Mouse (Mus musculus): ENCODE data around the gene Gfap.

Gene Gfap

DNA sequence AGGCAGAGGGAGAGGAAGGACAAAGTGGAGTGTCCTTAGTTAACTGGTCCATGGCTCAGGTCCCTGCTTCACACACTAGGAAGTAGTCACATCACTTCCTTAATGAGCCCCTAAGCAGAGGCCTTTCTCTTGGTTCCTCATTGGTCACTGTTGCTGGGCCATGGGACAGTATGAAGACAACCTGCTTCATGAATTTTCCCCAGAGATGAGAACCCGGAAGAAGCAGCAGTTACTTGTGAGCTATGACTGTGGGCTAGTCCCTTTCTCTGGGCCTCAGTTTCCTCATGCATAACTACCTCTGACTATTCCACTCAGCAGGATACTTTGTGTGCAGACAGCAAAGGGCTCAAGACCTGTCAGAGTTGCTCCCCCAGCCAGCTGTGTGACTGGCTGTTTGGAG is 63.3 kb downstream of the Gfap start:
- DNase-seq (ENCODE audit: low spot score in 2 of 2): no peak
